Mouse (Mus musculus): ENCODE measurements around the gene Ssbp4. TPM values are rescaled to one million over a fixed set of nuclear protein-coding genes. Genes with fewer than 3 reads are reported as not detected.

Ssbp4 gene
- polyA plus RNA-seq, 1 experiment from 2014 or later, result 188 TPM

GRCm38 (mm10) chr8:70558983-70559382, 49.7 kb downstream of the Ssbp4 start:
- no peak overlapping the region for H3K4me2 ChIP-seq (ENCODE audit: low read length)
- peaks cover 20% of the 10 kb centered on the region for H3K4me1 ChIP-seq (replicated peaks; ENCODE audit: insufficient read depth, low read length)
- ATAC-seq (replicated peaks; ENCODE audit: low FRiP score, low read depth), result no peak
- H3K36me3 ChIP-seq (ENCODE audit: insufficient read depth, low read length), result no peaks in the 10 kb centered on the region
- no peaks in the 10 kb centered on the region for H3K27me3 ChIP-seq (ENCODE audit: insufficient read depth, low read length)
- H3K4me3 ChIP-seq (replicated peaks; ENCODE audit: low read depth, low read length), result no peak overlapping the region
- no peak for DNase-seq (ENCODE audit: low spot score)
- peak; percentile 54 for TF ChIP-seq CTCF (IDR thresholded peaks at IDR 0.05; ENCODE audit: low read depth)
- no peak overlapping the region for H3K27ac ChIP-seq
- H3K9me3 ChIP-seq (replicated peaks; ENCODE audit: low read length), result no peaks in the 10 kb centered on the region
- WGBS, result 78% methylated on average over 3 of the region's 3 CpGs
- H3K9ac ChIP-seq (ENCODE audit: low read depth, low read length), result no peak overlapping the region

- Histone ChIP-seq H3K9ac (ENCODE audit: low read depth, low read length) (0 out of 2 replicates have a peak overlapping the region, but pooled peaks have one; percentile 35), H3K27me3 (ENCODE audit: insufficient read depth, low read length) (no peaks in the 10 kb centered on the region), H3K4me3 (replicated peaks; ENCODE audit: low read depth, low read length) (no peak overlapping the region), H3K4me2 (ENCODE audit: low read length) (no peak overlapping the region), H3K9me3 (replicated peaks; ENCODE audit: low read length) (no peaks in the 10 kb centered on the region), H3K36me3 (ENCODE audit: insufficient read depth, low read length) (no peaks in the 10 kb centered on the region), H3K27ac (no peak overlapping the region; the same call in 1 of the 2 replicates), H3K4me1 (replicated peaks; ENCODE audit: insufficient read depth, low read length) (peaks cover 26% of the 10 kb centered on the region)
- ATAC-seq (replicated peaks; ENCODE audit: low FRiP score, low read depth) (no peak), DNase-seq (ENCODE audit: low spot score) (no peak)
- 68% methylated on average over 4 of the region's 4 CpGs for WGBS
- TF ChIP-seq CTCF (IDR thresholded peaks at IDR 0.05; ENCODE audit: low read depth), result peak; percentile 55; the same call in 1 of the 2 replicates
These were observed 50.3 kb downstream of the Ssbp4 start for GRCm38 (mm10) chr8:70558334-70558733.

GRCm38 (mm10) chr8:70555079-70555747, 53.5 kb downstream of the Ssbp4 start:
- Histone ChIP-seq H3K4me2 (ENCODE audit: low read length) (no peak overlapping the region), H3K4me3 (replicated peaks; ENCODE audit: low read depth, low read length) (no peak overlapping the region), H3K27ac (no peak overlapping the region), H3K9me3 (replicated peaks; ENCODE audit: low read length) (no peaks in the 10 kb centered on the region), H3K9ac (ENCODE audit: low read depth, low read length) (no peak overlapping the region), H3K4me1 (replicated peaks; ENCODE audit: insufficient read depth, low read length) (peaks cover 14% of the 10 kb centered on the region), H3K36me3 (ENCODE audit: insufficient read depth, low read length) (no peaks in the 10 kb centered on the region), H3K27me3 (ENCODE audit: insufficient read depth, low read length) (no peaks in the 10 kb centered on the region)
- DNase-seq (ENCODE audit: low spot score) (no peak), ATAC-seq (replicated peaks; ENCODE audit: low FRiP score, low read depth) (no peak)
- 88% methylated on average over 4 of the region's 4 CpGs for WGBS
- TF ChIP-seq CTCF (IDR thresholded peaks at IDR 0.05; ENCODE audit: low read depth), result no peak

- no peak for TF ChIP-seq CTCF (IDR thresholded peaks at IDR 0.05; ENCODE audit: low read depth)
- Histone ChIP-seq H3K4me3 (replicated peaks; ENCODE audit: low read depth, low read length) (no peak overlapping the region), H3K9me3 (replicated peaks; ENCODE audit: low read length) (no peaks in the 10 kb centered on the region), H3K4me2 (ENCODE audit: low read length) (no peak overlapping the region), H3K27ac (no peak overlapping the region), H3K27me3 (ENCODE audit: insufficient read depth, low read length) (no peaks in the 10 kb centered on the region), H3K36me3 (ENCODE audit: insufficient read depth, low read length) (no peaks in the 10 kb centered on the region), H3K9ac (ENCODE audit: low read depth, low read length) (no peak overlapping the region), H3K4me1 (replicated peaks; ENCODE audit: insufficient read depth, low read length) (peaks cover 13% of the 10 kb centered on the region; the same call in 1 of the 2 replicates)
- DNase-seq (ENCODE audit: low spot score) (no peak), ATAC-seq (replicated peaks; ENCODE audit: low FRiP score, low read depth) (no peak)
These were observed 54.9 kb downstream of the Ssbp4 start for GRCm38 (mm10) chr8:70553740-70554139.

GRCm38 (mm10) chr8:70552836-70553235, 55.8 kb downstream of the Ssbp4 start:
- Histone ChIP-seq H3K4me3 (replicated peaks; ENCODE audit: low read depth, low read length) (no peak overlapping the region), H3K27ac (no peak overlapping the region), H3K36me3 (ENCODE audit: insufficient read depth, low read length) (no peaks in the 10 kb centered on the region), H3K4me2 (ENCODE audit: low read length) (no peak overlapping the region), H3K27me3 (ENCODE audit: insufficient read depth, low read length) (no peaks in the 10 kb centered on the region), H3K4me1 (replicated peaks; ENCODE audit: insufficient read depth, low read length) (peaks cover 18% of the 10 kb centered on the region; the same call in 1 of the 2 replicates), H3K9me3 (replicated peaks; ENCODE audit: low read length) (no peaks in the 10 kb centered on the region), H3K9ac (ENCODE audit: low read depth, low read length) (no peak overlapping the region)
- DNase-seq (ENCODE audit: low spot score) (no peak), ATAC-seq (replicated peaks; ENCODE audit: low FRiP score, low read depth) (no peak)
- 34% methylated on average over 1 of the region's 1 CpGs for WGBS
- TF ChIP-seq CTCF (IDR thresholded peaks at IDR 0.05; ENCODE audit: low read depth), result no peak

GRCm38 (mm10) chr8:70551558-70552161, 57.0 kb downstream of the Ssbp4 start:
- no peaks in the 10 kb centered on the region for H3K9me3 ChIP-seq (replicated peaks; ENCODE audit: low read length)
- no peak for ATAC-seq (replicated peaks; ENCODE audit: low FRiP score, low read depth)
- no peak for TF ChIP-seq CTCF (IDR thresholded peaks at IDR 0.05; ENCODE audit: low read depth)
- no peak for DNase-seq (ENCODE audit: low spot score)
- H3K9ac ChIP-seq (ENCODE audit: low read depth, low read length), result no peak overlapping the region
- no peaks in the 10 kb centered on the region for H3K27me3 ChIP-seq (ENCODE audit: insufficient read depth, low read length)
- H3K4me2 ChIP-seq (ENCODE audit: low read length), result no peak overlapping the region
- 53% methylated on average over 3 of the region's 3 CpGs for WGBS
- no peak overlapping the region for H3K27ac ChIP-seq
- no peak overlapping the region for H3K4me3 ChIP-seq (replicated peaks; ENCODE audit: low read depth, low read length)
- H3K4me1 ChIP-seq (replicated peaks; ENCODE audit: insufficient read depth, low read length), result peaks cover 18% of the 10 kb centered on the region; the same call in 1 of the 2 replicates
- no peaks in the 10 kb centered on the region for H3K36me3 ChIP-seq (ENCODE audit: insufficient read depth, low read length)

Data from kidney, postnatal 0 days (tissue).